Mouse (Mus musculus) hematopoietic stem cell, adult 5-6 weeks (primary cell): Measurements from ENCODE around the gene Kcnab1. TPM values are rescaled to one million over a fixed set of nuclear protein-coding genes. Genes with fewer than 3 reads are reported as not detected.
A peak's percentile ranks its signal among the peaks of the same experiment; 100 is the strongest.

Experiments
- ATAC-seq, 2 experiments: fragments of 125-278 bp in 1 of 2; replicated peaks in 1 of 2; 2 replicates each; pipeline ENCODE4 v1.8.0; 2016 to 2017; ENCODE audit warnings: inconsistent platforms in 2 of 2, mild to moderate bottlenecking in 2 of 2, moderate number of reproducible peaks in 2 of 2, low read depth in 1 of 2, moderate TSS enrichment in 1 of 2; ENCODE audit not compliant: low FRiP score in 2 of 2, poor library complexity in 2 of 2, severe bottlenecking in 2 of 2, insufficient read depth in 1 of 2, low TSS enrichment in 1 of 2
- total RNA-seq: library from RNA; stranded (forward); fragments of 172-1452, 232-1000 nt; gene quantifications from 2 replicates; pipeline ENCODE4 v1.2.3, GENCODE M21; 2017

Gene Kcnab1
- total RNA-seq, result 1.4 and 1.5 TPM in 2 replicates

DNA sequence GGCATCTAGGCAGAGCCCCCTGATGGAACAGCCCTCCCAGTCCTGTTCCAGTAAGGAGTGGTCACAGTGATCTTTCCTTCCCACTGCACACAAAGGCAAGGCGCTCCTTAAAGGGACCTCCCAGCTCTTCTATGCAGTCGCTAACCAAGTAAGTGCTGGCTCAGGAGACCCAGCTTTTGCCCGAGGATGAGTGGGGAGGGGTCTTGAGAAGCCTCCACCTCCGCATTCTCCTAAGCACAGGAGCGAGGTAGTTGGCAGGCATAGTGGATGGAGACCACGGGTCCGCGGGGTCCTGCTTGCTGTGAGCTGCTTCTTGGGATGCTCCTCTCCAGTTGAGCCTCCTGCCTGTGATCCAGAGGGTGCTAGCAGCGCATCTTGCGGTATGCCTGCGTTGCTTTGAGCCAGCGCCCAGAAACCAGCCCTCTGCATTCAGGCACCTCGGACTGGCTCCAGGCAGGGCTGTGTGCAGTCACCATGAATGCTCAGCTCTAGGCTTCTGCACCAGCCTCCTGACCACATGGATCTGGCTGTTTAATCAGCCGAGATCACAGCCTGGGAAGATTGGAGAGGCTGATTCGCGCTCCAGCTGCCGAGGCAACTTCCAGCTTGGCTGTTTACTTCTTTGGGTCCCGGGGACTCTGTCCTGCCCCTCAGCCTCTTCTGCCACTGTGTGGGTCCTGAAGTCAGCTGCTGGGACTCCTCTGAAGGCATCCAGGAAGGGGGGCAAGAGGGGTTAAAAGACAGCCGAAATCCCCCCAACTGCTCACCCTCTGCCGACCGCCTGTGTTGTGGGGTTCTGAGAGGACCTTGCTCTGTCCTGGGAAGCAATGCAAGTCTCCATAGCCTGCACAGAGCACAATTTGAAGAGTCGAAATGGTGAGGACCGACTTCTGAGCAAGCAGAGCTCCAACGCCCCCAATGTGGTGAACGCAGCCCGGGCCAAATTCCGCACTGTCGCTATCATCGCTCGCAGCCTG lies at the start of gene Kcnab1:
Kcnab1 (plus strand) TSS at position 440 of the 977 bp plus-strand sequence.
- peak; percentile 10 to 30; a peak in 3 of 4 replicates for ATAC-seq

DNA sequence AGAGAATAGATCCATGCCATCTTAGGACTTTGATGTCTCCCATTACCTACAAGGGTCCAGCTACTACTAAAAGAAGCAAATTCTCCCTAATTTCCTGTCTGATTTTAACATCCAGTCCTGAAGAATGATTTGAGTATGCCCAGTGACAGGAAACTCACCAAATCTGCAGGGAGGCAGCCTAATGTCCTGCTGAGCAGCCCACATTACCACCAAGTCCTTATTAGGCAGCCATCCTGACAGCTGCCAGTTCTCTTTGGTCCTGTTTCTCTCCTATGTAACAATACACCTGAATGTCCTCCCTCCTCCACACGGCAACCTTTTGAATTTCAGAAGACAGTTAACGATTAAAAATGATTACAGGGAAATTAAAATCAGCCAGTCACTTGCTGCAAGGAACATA lies 20.9 kb upstream of the Kcnab1 start:
- ATAC-seq, result no peak

DNA sequence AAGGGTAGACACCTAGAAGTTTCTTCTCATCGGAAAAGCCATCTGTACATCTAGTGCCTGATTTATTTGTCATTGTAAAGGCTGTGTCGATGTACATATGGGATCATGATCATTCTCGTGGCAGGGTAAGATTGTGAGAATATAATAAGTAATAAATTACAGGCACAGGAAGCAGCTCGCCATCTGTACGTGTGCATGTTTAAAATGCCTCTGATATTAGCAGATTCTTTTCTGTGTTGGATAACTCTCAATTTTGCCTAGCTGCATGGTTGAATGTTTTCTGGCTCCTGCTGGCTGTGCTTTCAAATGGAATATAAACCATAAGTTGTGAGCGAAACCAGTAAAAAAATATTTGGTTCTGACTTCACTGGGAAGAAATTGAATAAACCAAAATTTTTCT lies 5.1 kb upstream of the Kcnab1 start:
- ATAC-seq, result no peak

DNA sequence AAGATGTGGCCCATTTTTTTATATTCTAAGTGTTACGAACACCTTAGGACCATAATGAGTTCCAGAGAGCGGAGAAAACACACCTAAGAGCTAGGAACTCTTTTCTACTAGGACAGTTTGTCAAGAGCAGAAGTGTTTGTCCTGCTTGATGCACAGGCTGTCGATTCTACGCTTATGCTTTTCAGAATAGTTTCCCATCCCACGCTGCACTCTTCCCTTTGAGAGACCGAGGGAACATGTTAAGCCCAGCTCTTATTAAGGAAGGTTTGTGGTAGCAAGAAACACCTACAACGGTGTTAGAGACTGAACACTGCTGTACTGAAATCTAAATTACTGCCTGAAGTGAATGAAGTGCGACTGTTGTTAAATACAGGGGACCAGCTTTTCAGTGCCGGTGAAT lies 1.0 kb downstream of the Kcnab1 start:
- no peak for ATAC-seq

DNA sequence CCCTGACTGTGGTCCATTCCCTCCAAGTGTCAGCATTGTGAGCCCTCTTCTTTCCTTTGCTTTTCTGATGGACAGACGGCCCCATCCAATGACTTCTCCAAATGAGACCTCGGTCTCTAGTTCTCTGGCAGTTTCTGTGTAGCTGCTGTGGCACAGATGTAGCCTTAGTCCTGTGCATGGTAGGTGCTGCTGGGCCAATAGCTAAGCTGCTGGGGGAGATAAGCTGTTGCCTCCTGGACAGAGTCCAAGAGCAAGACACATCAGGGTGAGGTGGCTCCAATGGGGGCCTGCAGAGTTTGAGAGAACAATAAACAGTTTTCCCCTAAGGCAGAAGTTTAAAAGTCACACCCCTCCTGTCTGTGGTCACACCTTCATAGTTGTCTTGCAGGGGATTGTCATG lies 2.0 kb downstream of the Kcnab1 start:
- ATAC-seq, result no peak

DNA sequence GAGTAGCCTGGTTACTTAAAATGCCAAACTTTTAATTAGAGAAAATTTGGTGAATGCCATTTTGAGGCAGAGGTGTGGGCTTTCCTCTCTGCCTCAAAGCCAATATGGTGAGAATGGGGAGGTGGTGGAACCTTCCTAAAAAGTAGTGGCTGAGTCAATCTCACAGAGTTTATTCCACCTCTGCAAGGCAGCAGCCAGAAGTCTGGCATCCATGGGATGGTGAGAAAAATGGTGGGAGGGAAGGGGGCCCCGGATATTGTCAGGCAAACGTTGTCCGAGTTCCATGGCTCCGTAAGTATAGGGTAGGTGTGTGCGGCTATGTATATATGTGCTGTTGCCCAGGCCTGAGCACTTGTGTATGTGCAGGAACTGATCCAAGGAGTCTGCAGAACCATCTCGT lies 6.0 kb downstream of the Kcnab1 start:
- ATAC-seq, result no peak

DNA sequence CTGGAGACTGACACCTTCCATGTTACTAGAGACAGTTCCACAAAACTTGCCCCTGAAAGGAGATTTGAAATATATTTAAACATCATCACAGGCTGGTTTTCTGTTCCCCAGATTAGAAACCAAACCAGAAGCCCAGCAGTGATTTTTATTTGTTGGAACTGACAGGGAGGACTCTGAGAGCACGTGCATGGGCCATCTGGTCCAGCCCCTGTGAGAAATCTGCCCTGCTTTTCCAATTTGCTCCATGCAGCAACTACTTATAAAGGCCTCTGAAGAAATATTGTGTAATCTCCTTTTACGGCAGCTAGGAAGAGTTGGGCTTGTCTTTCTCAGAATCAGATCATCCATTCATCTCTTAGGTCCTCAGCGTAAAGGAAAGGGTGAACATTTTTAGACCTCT lies 7.8 kb downstream of the Kcnab1 start:
- no peak for ATAC-seq

DNA sequence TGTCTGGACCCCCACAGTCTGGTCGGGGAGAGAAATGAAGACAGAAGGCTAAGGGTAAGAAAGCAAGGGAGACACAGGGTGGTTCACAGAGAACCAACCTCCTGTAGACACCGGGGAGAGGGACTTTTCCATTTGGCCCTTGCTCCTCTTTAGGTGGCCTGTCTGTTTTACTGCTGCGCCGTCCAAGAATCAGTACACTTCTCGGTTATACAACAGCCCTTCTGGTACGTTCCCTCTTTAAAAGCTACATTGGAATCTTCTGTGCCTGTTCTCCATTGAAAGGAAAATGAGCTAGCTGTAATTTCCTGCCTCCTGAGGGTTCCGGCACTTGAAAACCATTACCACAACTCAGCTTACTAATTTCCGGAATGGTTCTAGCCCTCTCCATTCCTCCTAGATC lies 8.2 kb downstream of the Kcnab1 start:
- ATAC-seq, result no peak

DNA sequence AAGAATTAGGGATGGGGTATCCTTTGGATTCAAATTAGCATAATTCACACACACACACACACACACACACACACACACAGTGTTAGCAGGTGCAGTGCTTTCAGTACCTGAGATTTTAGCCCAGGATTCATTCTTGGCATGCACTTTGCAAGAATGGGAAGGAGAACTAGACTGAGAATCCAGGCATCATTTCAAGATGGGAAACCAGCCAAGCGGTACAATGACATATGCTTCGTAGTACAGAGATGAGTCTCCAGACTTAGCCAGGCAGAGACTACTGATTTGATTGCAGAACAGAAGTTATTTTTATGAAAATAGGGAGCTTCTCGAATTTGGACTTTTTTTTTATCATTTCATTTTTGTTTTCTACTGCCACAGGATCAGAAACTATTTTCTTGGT lies 15.8 kb downstream of the Kcnab1 start:
- no peak for ATAC-seq

DNA sequence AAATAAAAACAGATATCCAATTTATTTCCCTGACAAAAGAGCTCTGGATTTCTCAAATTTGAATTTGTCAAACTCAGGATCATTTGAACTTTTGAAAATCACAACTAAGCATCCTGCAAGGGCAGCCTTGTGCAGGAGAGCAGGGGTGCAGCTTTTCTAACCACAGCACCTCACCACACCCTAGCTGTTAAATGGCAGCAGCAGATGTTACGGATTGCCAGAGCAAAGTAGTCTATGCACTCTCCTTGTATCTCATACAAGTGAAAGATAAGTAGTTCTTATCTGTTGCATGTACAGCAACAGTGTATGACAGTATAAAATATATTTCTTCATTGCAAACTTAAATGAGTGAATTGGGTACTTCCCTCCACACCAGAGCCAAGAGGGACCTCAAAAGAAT lies 20.4 kb downstream of the Kcnab1 start:
- no peak for ATAC-seq

DNA sequence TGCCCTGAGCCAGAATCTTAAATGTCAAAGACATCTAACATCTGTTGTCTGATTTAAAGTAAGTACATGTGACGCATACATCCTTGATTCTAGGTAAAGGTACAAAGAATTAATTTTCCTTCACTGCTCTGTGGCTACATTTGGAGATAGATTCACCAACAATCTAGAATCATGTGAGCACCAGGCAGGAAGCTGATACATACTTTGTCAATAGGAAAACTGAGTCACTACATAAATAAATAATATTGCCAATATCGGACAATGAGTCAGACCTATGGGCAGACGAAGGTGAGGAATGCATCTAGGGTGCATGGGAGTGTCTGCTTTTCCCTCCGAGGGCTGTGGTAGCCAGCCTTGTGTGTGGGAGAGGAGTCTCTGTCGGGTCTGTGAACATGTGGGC lies 25.7 kb downstream of the Kcnab1 start:
- no peak for ATAC-seq

DNA sequence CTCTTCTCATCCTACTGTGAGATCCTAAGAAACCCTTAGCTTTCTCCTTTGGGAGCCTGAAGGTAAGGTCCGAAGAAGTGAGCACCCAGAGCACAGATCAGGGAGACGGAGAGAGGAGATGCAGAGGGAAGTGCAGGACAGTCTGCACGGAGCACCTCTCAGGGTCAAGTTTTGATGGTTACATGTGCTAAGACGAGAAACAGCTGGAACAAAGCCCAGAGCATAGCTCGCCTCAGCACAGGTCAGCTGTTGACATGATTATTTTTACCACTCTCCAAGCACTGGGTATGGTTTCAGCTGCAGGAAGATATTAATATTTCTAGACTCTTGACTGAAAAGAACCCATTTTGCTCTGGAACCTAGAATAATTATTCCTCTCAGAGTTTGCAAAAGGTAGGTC lies 27.7 kb downstream of the Kcnab1 start:
- ATAC-seq, result no peak

DNA sequence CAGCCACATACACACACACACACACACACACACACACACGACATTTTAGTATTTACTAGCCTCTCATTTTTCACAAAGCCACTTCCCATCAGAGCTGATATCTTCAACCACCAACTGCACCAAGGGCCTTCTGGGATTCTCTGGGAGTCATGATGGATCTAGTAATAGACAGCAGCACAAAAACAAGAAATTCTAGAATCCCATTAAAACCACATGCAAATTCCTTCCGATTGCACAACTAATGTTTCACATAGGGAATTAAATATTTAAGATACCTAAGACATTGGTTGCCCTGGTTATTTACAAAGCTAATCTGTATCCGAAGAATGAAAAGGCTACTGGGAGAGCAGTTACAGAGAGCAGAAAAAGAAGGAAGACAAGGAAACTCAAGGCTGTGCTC lies 29.6 kb downstream of the Kcnab1 start:
- ATAC-seq, result no peak

DNA sequence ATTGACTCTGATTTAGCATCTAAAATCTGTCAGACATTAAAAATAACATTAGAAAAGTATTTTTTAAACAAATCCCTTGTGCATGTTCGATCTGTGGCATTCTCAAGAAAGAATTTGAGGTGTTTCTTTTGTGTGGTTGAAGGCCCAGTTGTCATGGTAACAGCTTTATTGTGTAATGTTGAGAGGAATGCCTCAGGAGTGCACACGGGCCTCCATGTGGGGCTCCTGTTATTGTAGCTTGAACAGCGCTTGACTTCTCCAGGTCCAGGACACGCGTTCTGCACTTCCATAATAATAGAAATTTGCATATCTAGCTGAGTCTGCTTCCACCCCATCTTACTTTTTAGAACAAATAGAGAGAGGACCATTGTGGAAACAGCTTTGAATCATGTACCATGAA lies 36.0 kb downstream of the Kcnab1 start:
- ATAC-seq, result no peak

DNA sequence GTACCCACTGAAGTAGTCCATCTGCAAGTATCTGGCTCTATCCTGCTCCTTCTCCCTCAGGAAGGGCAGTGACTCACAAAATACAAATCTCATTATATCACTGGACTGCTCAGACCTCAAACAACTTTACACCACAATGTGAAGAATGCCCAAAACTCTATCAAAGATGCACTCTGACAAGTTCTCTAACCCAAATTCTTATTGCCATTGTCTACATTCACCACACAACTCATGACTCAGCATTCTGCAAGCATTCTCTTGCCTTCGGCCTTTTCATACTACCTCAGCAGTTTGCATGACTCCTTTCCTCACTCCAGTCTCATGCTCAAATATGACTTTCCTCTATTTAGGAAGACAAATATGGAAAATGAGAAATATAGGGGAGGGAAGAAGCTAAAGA lies 42.6 kb downstream of the Kcnab1 start:
- no peak for ATAC-seq

DNA sequence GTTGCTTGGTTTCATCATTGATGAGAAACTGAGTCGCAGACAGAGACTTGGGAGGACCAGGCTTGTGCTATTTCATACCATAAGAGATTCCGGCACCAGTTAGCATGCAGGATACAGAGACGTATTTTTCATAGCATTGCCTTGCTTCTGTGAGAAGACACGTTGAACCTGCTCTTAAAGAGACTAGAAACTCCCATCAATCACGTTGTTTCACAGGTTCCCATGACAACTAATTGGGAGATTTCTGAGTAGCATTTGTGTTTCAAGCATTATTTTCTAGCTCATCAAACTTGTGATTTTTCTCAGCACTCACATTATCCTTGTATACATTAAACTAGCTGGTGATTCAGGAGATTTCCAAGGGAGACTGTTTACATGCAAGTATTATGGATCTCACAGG lies 63.8 kb downstream of the Kcnab1 start:
- no peak for ATAC-seq

DNA sequence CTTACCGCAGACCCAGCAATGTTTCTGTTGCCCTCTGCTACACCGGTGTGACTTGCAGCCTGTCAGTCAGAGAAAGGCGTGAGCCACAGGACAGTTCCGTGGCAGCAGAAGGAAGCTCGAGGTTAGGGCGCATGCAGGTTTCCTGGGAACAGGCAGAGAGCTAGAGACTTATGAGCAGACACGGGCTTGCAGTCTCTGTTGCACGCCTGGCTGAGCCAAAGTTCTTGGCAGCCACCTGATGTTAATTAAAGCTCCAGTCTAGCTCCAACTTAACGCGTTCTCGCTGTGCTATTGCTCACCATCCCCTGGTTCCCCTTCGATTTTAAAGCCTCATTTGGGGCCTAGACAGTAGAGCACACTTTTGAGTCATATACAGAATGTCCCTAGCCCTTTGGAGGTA lies 65.4 kb downstream of the Kcnab1 start:
- no peak for ATAC-seq

DNA sequence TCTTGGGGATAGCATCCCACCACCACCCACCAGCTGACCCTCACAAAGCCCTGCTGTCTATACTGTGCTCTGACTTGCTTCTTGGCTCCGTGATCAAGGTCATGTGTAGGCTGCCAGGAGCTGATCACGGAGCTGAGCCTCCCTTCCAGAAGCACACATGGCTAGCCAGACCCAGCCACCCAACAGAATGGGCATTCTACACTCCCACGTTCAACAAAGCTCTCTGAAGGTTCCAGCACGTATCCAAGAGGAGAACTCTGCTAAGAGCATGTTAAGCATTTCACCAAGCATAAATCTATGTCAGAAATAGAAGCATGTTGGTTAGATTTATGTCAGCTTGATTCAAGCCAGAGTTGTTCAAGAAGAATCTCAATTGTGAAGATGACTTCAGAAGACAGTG lies 66.6 kb downstream of the Kcnab1 start:
- no peak for ATAC-seq

DNA sequence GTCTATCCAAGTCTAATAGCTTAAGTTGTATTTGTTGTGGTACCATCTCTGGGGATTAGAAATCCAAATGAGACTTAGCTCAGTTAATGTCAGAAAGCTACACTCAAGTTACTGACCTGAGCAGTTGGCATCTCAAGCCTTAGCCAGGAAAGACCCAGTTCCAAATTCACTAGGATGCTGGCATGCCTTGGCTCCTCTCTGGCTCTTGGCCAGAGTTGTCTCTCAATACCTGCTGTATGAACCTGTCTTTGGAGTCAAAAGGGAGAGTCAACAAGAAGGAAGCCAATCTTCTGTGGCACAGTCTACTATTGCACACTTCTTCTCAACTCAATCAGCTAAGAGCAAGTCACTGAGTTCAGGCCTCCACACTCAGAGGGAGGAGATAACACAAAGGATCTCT lies 67.7 kb downstream of the Kcnab1 start:
- ATAC-seq, result no peak
